Mouse (Mus musculus) lung, embryonic 15.5 days (tissue): ENCODE measurements around the gene Togaram1. TPM values are rescaled to one million over a fixed set of nuclear protein-coding genes. Genes with fewer than 3 reads are reported as not detected.

Experiments used
- ATAC-seq: fragments of 200-750 bp; cut with Nextera tagmentation; 2 replicates; pipeline ENCODE4 v1.8.0; 2017; ENCODE audit warnings: moderate number of reproducible peaks, borderline replicate concordance; ENCODE audit not compliant: low FRiP score, low TSS enrichment; ENCODE audit errors: extremely low read depth
- H3K27ac ChIP-seq: fragments of 300-500 bp; sonication (generic); 2 replicates; pipeline ENCODE4 v1.5.1; 2015; ENCODE audit warnings: moderate library complexity, mild to moderate bottlenecking, inconsistent platforms
- H3K27me3 ChIP-seq: fragments of 300-500 bp; sonication (generic); 2 replicates; pipeline ENCODE4 v1.6.1; 2015; ENCODE audit warnings: inconsistent platforms
- H3K36me3 ChIP-seq: fragments of 300-500 bp; sonication (generic); 2 replicates; pipeline ENCODE4 v1.6.1; 2015; ENCODE audit warnings: inconsistent platforms
- H3K4me1 ChIP-seq: fragments of 300-500 bp; sonication (generic); 2 replicates; pipeline ENCODE4 v1.6.1; 2015; ENCODE audit warnings: inconsistent platforms
- H3K4me2 ChIP-seq: fragments of 300-500 bp; sonication (generic); 2 replicates; pipeline ENCODE4 v1.6.1; 2015; ENCODE audit warnings: inconsistent platforms, mild to moderate bottlenecking, moderate library complexity
- H3K4me3 ChIP-seq: fragments of 300-500 bp; sonication (generic); 2 replicates; pipeline ENCODE4 v1.5.1; 2015; ENCODE audit warnings: mild to moderate bottlenecking, inconsistent platforms
- H3K9ac ChIP-seq: fragments of 300-500 bp; sonication (generic); 2 replicates; pipeline ENCODE4 v1.6.1; 2015; ENCODE audit warnings: inconsistent platforms
- H3K9me3 ChIP-seq: fragments of 300-500 bp; sonication (generic); 2 replicates; pipeline ENCODE4 v1.6.1; 2016; ENCODE audit warnings: inconsistent platforms
- WGBS: fragments of 180-500 bp; shearing (Covaris S2); methylation state at CpG from one replicate; pipeline ENCODE4 v1.1.7; 2015; 5-methylcytosine and 5-hydroxymethylcytosine counted together
- polyA plus RNA-seq: library from polyadenylated mRNA; unstranded; fragments of >200 nt; fragmentation: Nextera tagmentation; extraction: Ambion mirVana; gene quantifications from 2 replicates; pipeline ENCODE4 v1.2.1, GENCODE M21; 2015

Gene Togaram1
- polyA plus RNA-seq: 26.5 and 28.5 TPM in 2 replicates

- Histone ChIP-seq H3K9me3 (no peaks in the 10 kb centered on the region), H3K4me3 (peak within 1 kb of the TSS; percentile 96), H3K9ac (peak within 1 kb of the TSS; percentile 97), H3K36me3 (no peaks in the 10 kb centered on the region), H3K4me2 (peak within 1 kb of the TSS; percentile 87), H3K27ac (peak within 1 kb of the TSS; percentile 91), H3K27me3 (no peaks in the 10 kb centered on the region), H3K4me1 (peaks cover 26% of the 10 kb centered on the region)
- under 1% methylated on average over 45 of the region's 45 CpGs for whole genome bisulfite sequencing
- ATAC-seq: peak; percentile 99
These were observed at the start of gene Togaram1, which contains the start of gene Klhl28 for GRCm38 (mm10) chr12:64965124-64966026. TSS of gene Togaram1 (plus strand) at chr12:64965804. TSS of gene Klhl28 (minus strand) at chr12:64965534.

- no peaks in the 10 kb centered on the region for H3K27me3 ChIP-seq
- no peak overlapping the region for H3K4me3 ChIP-seq
- no peak overlapping the region for H3K27ac ChIP-seq
- ATAC-seq: no peak
- no peak overlapping the region for H3K9ac ChIP-seq
- H3K4me2 ChIP-seq: no peak overlapping the region
- H3K36me3 ChIP-seq: no peaks in the 10 kb centered on the region
- H3K9me3 ChIP-seq: no peaks in the 10 kb centered on the region
- H3K4me1 ChIP-seq: no peaks in the 10 kb centered on the region
These were observed 48.9 kb upstream of the Togaram1 start for GRCm38 (mm10) chr12:64916735-64917134.

- ATAC-seq: peak; percentile 100
- Histone ChIP-seq H3K9ac (peak within 1 kb of the TSS; percentile 75), H3K27ac (peak within 1 kb of the TSS; percentile 66), H3K4me3 (peak within 1 kb of the TSS; percentile 84), H3K4me1 (no peaks in the 10 kb centered on the region), H3K4me2 (peak within 1 kb of the TSS; percentile 93), H3K9me3 (no peaks in the 10 kb centered on the region), H3K27me3 (no peaks in the 10 kb centered on the region), H3K36me3 (no peaks in the 10 kb centered on the region)
- WGBS: under 1% methylated on average over 89 of the region's 93 CpGs
These were observed 47.8 kb upstream of the Togaram1 start, which contains the start of gene Gm527 for GRCm38 (mm10) chr12:64917578-64918471. TSS of gene Gm527 (plus strand) at chr12:64917906.

GRCm38 (mm10) chr12:64937493-64937892 is 28.1 kb upstream of the Togaram1 start:
- H3K27ac ChIP-seq: no peak overlapping the region
- no peak overlapping the region for H3K4me2 ChIP-seq
- H3K4me1 ChIP-seq: no peaks in the 10 kb centered on the region
- WGBS: 89% methylated on average over 2 of the region's 2 CpGs
- 0 out of 2 replicates have a peak, but pooled peaks cover 4% of the 10 kb centered on the region for H3K36me3 ChIP-seq
- H3K4me3 ChIP-seq: no peak overlapping the region
- ATAC-seq: no peak
- H3K9me3 ChIP-seq: no peaks in the 10 kb centered on the region
- H3K27me3 ChIP-seq: no peaks in the 10 kb centered on the region
- no peak overlapping the region for H3K9ac ChIP-seq

GRCm38 (mm10) chr12:64964560-64964959 is 1.0 kb upstream of the Togaram1 start:
- no peaks in the 10 kb centered on the region for H3K36me3 ChIP-seq
- no peaks in the 10 kb centered on the region for H3K27me3 ChIP-seq
- H3K27ac ChIP-seq: 0 out of 2 replicates have a peak overlapping the region, but pooled peaks have one; percentile 32
- peaks cover 21% of the 10 kb centered on the region for H3K4me1 ChIP-seq
- WGBS: 13% methylated on average over 4 of the region's 4 CpGs
- H3K4me3 ChIP-seq: peak overlapping the region; percentile 96
- H3K9ac ChIP-seq: peak overlapping the region; percentile 45
- no peaks in the 10 kb centered on the region for H3K9me3 ChIP-seq
- no peak for ATAC-seq
- peak overlapping the region; percentile 68 for H3K4me2 ChIP-seq

GRCm38 (mm10) chr12:64966101-64966631 is 562 bp downstream of the Togaram1 start:
- no peaks in the 10 kb centered on the region for H3K27me3 ChIP-seq
- H3K9ac ChIP-seq: peak overlapping the region; percentile 97
- H3K27ac ChIP-seq: peak overlapping the region; percentile 91
- under 1% methylated on average over 44 of the region's 44 CpGs for WGBS
- ATAC-seq: peak; percentile 40; the same call in 1 of the 2 replicates
- no peaks in the 10 kb centered on the region for H3K9me3 ChIP-seq
- H3K4me2 ChIP-seq: peak overlapping the region; percentile 87
- no peaks in the 10 kb centered on the region for H3K36me3 ChIP-seq
- H3K4me1 ChIP-seq: peaks cover 34% of the 10 kb centered on the region
- H3K4me3 ChIP-seq: peak overlapping the region; percentile 96

GRCm38 (mm10) chr12:64966652-64967435 is 1.2 kb downstream of the Togaram1 start:
- Histone ChIP-seq H3K27ac (peak overlapping the region; percentile 91), H3K27me3 (no peaks in the 10 kb centered on the region), H3K4me1 (peaks cover 37% of the 10 kb centered on the region), H3K4me3 (peak overlapping the region; percentile 96), H3K9me3 (no peaks in the 10 kb centered on the region), H3K9ac (peak overlapping the region; percentile 97), H3K4me2 (peak overlapping the region; percentile 87), H3K36me3 (no peaks in the 10 kb centered on the region)
- 3% methylated on average over 19 of the region's 19 CpGs for WGBS
- ATAC-seq: no peak

- Histone ChIP-seq H3K4me3 (peak overlapping the region; percentile 96), H3K4me1 (peaks cover 41% of the 10 kb centered on the region), H3K9me3 (no peaks in the 10 kb centered on the region), H3K27me3 (no peaks in the 10 kb centered on the region), H3K27ac (no peak overlapping the region), H3K36me3 (no peaks in the 10 kb centered on the region), H3K9ac (peak overlapping the region; percentile 97), H3K4me2 (peak overlapping the region; percentile 87)
- WGBS: 1% methylated on average over 9 of the region's 9 CpGs
- ATAC-seq: no peak
These were observed 1.9 kb downstream of the Togaram1 start for GRCm38 (mm10) chr12:64967470-64967869.

- H3K9me3 ChIP-seq: no peaks in the 10 kb centered on the region
- no peak for ATAC-seq
- H3K4me3 ChIP-seq: peak overlapping the region; percentile 96
- H3K27ac ChIP-seq: no peak overlapping the region
- H3K27me3 ChIP-seq: no peaks in the 10 kb centered on the region
- H3K9ac ChIP-seq: peak overlapping the region; percentile 97
- peak overlapping the region; percentile 87 for H3K4me2 ChIP-seq
- no peaks in the 10 kb centered on the region for H3K36me3 ChIP-seq
- WGBS: 4% methylated on average over 2 of the region's 2 CpGs
- peaks cover 41% of the 10 kb centered on the region for H3K4me1 ChIP-seq
These were observed 2.5 kb downstream of the Togaram1 start for GRCm38 (mm10) chr12:64968067-64968466.

GRCm38 (mm10) chr12:64971399-64971798 is 5.8 kb downstream of the Togaram1 start:
- no peak for ATAC-seq

GRCm38 (mm10) chr12:64972063-64972462 is 6.5 kb downstream of the Togaram1 start:
- H3K27ac ChIP-seq: no peak overlapping the region
- no peak for ATAC-seq
- H3K4me3 ChIP-seq: no peak overlapping the region
- H3K27me3 ChIP-seq: no peaks in the 10 kb centered on the region
- H3K9me3 ChIP-seq: no peaks in the 10 kb centered on the region
- 65% methylated on average over 6 of the region's 6 CpGs for WGBS
- H3K9ac ChIP-seq: no peak overlapping the region
- H3K4me2 ChIP-seq: no peak overlapping the region
- H3K36me3 ChIP-seq: 0 out of 2 replicates have a peak, but pooled peaks cover 1% of the 10 kb centered on the region
- peaks cover 28% of the 10 kb centered on the region for H3K4me1 ChIP-seq

More at GRCm38 (mm10) chr12:64971399-64971798, 5.8 kb downstream of the Togaram1 start:
- H3K9me3 ChIP-seq: no peaks in the 10 kb centered on the region
- H3K4me1 ChIP-seq: peaks cover 29% of the 10 kb centered on the region
- H3K9ac ChIP-seq: no peak overlapping the region
- no peaks in the 10 kb centered on the region for H3K36me3 ChIP-seq
- no peaks in the 10 kb centered on the region for H3K27me3 ChIP-seq
- H3K4me3 ChIP-seq: no peak overlapping the region
- H3K4me2 ChIP-seq: peak overlapping the region; percentile 14; the same call in 1 of the 2 replicates
- no peak overlapping the region for H3K27ac ChIP-seq
